Mouse (Mus musculus) kidney, postnatal 14 days (tissue): Measurements from ENCODE around the gene Timp4.

Source experiments
- DNase-seq: peaks from one replicate; pipeline ENCODE4 v3.0.0; 2022; ENCODE audit warnings: mixed read lengths

The Timp4 gene

DNA sequence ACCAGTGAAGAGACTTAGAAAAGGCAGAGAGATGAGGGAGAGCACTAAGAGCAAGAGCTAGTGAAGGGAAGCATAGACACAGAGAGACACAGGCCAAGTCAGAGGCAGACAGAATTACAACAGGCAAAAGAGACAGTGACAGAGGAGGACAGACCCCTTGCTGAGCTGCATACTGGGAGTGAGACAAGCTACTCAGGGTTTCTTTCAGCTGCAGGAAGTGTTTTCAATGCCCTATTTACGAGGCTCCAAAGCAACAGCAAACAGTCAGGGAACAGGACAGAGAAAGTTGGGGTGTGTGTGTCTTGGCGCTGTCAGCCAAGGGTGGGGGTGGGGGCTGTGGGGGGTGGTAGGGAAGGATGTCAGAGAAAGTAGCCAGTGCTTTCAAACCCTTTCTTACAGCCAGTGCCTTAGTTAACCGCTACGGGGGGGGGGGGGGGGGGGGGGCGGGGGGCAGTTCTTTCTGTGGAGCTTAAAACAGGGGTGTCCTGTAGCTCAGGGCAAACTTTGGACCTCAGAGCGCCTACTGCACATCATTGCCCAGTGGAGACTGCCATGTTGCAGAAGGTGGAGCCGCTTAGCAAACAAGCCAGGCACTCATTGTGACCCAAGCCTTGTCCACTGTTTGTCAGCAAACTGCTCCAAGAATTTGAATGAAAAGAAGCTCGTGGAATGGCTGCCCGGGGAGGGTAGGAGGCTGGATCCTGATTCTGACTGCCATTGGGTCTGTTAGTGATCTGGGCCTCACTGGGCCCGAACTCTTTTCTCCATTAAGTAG lies at the start of gene Timp4:
Gene Timp4 (minus strand): TSS at position 107 of the 775 bp plus-strand sequence.
- no peak for DNase-seq

- no peak for DNase-seq
Measured at GRCm38 (mm10) chr6:115293877-115294276, 41.9 kb upstream of the Timp4 start.

GRCm38 (mm10) chr6:115292621-115293020 lies 40.6 kb upstream of the Timp4 start:
- no peak for DNase-seq

DNA sequence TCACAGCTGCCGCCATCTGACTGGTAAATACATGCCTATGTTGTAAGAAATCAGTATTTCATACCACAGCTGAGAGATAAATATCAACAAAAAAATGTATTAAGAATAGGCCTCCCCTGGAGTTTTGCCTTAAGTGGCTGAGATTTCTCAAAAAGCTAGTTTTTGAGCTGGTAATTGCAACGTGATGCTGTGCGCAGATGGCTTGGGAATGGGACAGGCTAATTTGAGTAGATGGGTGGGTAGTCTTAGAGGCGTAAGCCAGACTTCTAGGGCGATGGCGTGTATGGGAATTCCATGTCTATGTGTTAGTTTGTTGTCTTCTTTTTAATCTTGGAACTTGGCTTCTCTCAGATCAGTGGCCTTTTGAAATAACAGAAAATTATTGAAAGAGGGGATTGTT lies 39.8 kb upstream of the Timp4 start:
- DNase-seq: no peak

DNA sequence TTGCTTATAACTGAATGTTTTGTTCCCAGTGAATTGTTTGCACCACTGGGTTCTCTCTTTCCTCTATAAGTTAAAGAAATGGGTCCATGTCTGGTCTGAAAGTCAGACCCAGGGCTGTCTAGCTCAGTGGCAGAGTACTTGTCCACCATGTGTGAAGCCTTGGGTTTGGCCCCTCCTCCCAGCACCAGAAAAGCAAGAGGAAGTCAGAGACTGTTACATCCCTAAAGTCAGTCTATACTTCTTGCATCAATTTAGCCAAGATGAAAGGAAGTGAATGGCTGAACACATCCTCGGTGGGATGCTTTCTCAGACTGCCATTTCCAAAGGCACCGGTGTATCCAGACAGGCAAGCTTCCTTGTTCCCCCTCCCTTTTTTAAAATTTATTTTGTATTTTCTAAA lies 39.1 kb upstream of the Timp4 start:
- DNase-seq: no peak

DNA sequence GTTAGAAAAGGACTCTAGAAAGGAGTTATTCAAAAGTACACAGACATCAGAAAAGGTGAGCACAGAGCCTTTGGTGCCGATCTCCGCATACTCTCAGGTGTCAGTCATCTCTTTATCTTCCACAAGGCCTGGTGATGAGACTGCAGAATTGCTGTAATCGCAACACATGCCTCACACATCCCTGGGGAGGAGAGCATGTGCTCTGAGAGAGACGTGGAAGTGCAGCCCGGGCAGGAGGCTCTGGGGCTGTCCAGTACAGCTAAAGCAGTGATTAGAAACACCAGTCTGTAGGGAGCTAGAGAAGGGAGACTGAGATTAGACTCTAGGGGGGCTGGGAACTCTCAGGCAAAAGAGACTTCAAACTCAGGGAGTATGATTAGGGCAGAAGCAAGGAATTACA lies 38.6 kb upstream of the Timp4 start:
- DNase-seq: no peak

DNA sequence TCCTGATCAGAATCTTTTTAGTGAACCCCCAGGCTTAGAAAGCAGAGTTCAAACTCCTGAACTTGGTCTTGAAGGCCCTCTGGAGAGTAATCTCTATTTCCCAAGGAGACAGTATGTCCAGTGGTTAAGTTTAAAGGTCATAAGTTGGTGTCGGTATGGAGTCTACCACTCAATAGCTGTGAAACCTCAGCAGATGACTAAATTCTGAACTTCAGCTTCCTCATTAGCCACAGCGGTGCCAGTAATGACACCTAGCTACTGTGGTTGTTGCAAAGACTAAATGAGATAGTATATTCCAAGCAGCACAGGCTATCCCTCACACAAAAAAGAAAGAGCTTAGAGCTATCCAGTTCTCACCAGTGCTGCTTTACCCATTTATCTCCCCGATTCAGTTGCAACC lies 36.2 kb upstream of the Timp4 start:
- no peak for DNase-seq

GRCm38 (mm10) chr6:115286441-115286840 lies 34.4 kb upstream of the Timp4 start:
- DNase-seq: no peak

- no peak for DNase-seq
Measured at GRCm38 (mm10) chr6:115284153-115284552, 32.1 kb upstream of the Timp4 start.

- no peak for DNase-seq
Measured at GRCm38 (mm10) chr6:115279639-115280038, 27.6 kb upstream of the Timp4 start.

GRCm38 (mm10) chr6:115278086-115278485 lies 26.1 kb upstream of the Timp4 start:
- DNase-seq: no peak

- DNase-seq: no peak
Measured at GRCm38 (mm10) chr6:115275116-115275815, 23.3 kb upstream of the Timp4 start.

GRCm38 (mm10) chr6:115274705-115275104 lies 22.7 kb upstream of the Timp4 start:
- no peak for DNase-seq

DNA sequence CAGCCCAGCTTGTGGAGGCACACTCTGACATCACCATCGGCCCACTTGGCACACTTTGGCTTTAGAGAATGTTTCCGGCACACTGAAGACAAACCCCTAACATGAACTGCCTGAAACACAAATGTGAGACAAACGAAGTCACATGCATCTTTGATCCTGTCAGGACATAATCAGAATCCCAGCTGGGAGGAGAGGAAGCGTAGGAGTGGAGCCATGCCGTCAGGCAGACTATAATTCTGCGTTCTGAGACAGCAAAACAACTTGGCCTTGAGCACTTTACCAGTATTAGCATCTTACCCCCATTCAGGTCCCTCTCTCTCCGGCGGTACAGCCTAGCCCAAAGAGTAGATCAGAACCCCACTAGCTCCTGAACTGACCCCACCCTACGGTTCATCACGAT lies 21.3 kb upstream of the Timp4 start:
- no peak for DNase-seq

DNA sequence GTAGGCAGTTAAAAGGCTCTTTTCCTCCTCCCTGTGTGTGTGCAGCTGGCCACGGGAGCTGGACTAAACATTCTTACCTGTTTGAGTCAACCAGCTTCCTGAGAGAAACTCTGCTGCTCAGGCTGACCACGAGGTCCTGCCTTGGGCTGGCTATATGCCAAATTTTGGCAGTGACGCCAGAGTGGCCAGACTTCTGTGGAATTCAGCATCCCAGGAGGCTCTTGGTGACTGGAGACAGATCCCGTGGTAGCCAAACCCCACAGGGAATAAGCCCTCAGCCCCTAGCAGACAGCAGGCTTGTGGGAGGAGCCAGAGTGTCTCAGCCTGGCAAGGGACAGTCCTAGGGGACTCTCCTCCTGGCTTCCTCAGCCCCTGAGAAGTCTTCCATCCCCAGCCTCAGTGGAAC lies 19.9 kb upstream of the Timp4 start:
- peak; percentile 77 for DNase-seq

GRCm38 (mm10) chr6:115271326-115271725 lies 19.3 kb upstream of the Timp4 start:
- no peak for DNase-seq

DNA sequence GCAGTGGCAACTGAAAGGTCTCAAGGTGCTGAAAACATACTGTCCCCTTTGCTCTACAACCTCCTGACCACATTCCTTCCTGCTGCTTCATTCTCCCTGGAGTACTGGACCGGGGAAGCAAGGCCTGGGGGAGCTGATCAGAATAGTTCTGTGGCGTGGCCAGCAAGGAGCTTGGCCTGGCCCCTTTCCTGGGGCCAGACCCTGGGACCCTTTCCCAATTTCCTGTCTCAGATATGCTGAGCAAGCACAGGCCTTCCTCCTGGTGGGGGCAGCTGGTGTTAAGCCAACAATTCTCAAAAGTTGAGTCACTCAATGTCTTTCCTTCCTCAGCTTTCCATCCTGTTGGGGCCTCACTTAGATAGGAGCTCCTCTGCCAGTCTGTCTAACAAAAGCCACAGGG lies 18.1 kb upstream of the Timp4 start:
- no peak for DNase-seq

DNA sequence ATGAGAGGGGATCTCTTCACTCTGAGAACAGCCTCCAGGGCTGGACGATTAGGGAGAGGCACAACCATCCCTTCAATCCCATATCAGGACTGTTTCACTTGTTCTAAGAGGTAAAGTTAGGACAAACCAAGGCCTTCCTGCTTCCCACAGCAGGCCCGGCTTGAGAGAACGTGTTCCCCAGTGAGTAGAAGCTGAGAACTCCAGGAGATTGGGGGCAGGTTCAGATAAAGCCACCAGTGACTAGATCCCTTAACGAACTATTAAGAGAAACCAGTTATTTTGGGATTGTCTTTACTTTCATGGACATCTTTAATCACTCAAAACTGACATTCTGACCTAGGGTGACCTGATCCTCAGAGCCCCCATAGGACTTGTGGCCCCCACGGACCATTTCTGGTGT lies 17.6 kb upstream of the Timp4 start:
- DNase-seq: no peak

DNA sequence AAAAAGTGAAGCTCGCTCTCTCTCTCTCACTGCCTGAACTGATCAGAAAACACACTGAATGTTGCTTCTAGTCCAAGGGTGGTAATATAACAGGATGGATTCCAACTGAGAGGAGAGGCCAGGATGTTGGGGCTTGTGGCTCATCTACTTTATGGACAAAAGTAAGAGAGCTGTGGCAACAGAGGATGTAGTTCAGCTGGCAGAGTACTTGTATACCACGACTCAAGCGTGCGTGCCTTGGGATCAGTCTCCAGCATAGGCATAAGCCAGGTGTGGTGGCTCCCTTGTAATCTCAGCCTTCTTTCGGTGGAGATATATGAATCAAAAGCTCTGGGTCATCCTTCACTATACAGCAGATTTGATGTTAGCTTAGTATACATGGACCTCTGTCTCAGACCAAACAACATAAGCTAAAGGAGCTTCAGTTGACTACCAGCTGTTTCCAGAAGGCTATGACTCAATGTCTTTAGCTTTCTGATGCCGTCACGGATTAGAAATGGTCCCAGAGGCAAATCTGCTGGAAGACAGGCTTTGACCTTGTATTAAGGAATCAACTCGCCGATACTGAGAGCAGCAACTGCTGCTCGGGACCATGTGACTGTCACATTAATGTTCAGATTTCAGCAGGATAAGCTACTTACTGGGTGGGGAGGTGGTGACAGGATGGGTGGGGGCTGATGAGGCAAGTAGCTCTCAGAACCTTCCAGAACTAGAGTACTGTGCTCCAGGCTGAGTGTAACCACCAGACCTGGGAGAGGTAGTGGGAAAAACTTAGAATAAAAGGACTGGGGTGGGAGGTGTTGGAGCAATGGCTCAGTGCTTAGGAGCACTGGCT lies 16.8 kb upstream of the Timp4 start:
- DNase-seq: no peak

GRCm38 (mm10) chr6:115267916-115268315 lies 15.9 kb upstream of the Timp4 start:
- DNase-seq: peak; percentile 81

GRCm38 (mm10) chr6:115266791-115267190 lies 14.8 kb upstream of the Timp4 start:
- DNase-seq: no peak

DNA sequence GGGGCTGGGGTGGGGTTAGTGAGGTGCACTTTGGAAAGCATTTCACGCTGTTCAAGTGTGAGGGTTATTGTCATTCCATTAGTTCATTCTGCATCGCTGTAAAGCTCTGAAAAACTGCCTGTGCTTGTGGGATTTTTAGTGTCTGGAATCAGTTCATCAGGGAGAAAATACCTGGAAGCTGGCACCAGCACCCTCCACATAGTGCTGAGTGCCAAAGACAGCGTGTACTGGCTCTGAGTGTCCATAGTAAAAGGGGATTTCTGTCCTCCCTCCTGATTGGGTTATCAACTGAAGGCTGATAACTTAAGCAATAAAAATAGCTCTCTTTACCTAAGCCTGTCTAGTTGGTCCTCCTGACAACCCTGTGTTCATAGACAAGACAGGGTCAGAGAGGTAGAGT lies 8.5 kb upstream of the Timp4 start:
- DNase-seq: no peak

DNA sequence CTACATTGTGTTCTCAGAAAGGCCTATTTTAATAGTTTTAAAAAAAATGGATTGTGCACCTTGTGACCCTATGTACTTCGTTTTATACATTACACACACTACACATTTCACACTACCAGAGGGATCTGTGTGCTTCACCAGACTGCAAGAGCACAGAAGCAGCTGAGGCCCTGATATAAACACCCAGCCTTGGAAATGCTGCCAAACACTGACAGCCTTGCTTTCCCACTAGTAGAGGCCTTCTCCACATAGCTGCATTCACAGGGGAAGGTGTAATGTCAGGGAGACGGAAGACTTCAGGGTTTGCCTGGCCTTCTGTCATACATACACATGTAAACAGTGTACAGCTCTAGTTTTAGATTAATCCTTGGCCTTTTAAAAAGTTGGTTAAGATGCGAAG lies 3.2 kb upstream of the Timp4 start:
- no peak for DNase-seq

DNA sequence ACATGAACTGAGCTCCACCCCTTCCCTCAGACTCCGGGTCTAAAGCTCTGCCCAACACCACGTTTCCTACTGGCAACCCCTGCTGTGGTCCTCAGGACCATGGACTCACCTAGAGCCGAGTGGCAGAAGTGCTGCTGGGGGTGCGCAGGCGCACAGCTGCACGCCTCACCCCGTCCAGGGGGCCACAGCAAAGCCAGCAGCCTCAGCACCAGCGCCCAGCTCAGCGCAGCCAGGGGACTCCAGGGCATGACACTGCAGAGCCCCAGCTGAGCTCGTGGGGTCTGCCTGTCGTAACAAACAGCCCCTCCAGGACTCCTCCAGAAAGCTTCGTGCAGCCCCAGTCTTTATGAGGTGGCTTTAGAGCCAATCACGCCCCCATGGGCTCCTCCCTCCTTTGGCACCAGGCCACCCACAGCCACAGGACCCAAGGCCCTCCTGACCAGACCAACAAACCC lies 447 bp downstream of the Timp4 start:
- DNase-seq: peak; percentile 25
